Mouse (Mus musculus): Measurements from ENCODE around the gene Dgki. TPM values are rescaled to one million over a fixed set of nuclear protein-coding genes. Genes with fewer than 3 reads are reported as not detected.

Gene Dgki
- polyA plus RNA-seq, 1 experiment from 2014 or later: 4.0 TPM

GRCm38 (mm10) chr6:37258662-37259061, 41.3 kb downstream of the Dgki start:
- Histone ChIP-seq H3K4me3 (replicated peaks) (no peak overlapping the region), H3K9me3 (no peaks in the 10 kb centered on the region), H3K27ac (no peak overlapping the region), H3K4me2 (no peak overlapping the region), H3K36me3 (replicated peaks) (no peaks in the 10 kb centered on the region), H3K9ac (no peak overlapping the region), H3K4me1 (no peaks in the 10 kb centered on the region), H3K27me3 (no peaks in the 10 kb centered on the region)
- no peak for ATAC-seq (ENCODE audit: low FRiP score)
- 93% methylated on average over 7 of the region's 7 CpGs for WGBS

GRCm38 (mm10) chr6:37254144-37254543, 45.8 kb downstream of the Dgki start:
- H3K4me1 ChIP-seq: no peaks in the 10 kb centered on the region
- no peak for ATAC-seq (ENCODE audit: low FRiP score)
- no peak overlapping the region for H3K9ac ChIP-seq
- WGBS: 58% methylated on average over 8 of the region's 8 CpGs
- no peaks in the 10 kb centered on the region for H3K36me3 ChIP-seq (replicated peaks)
- no peaks in the 10 kb centered on the region for H3K9me3 ChIP-seq
- H3K4me3 ChIP-seq (replicated peaks): no peak overlapping the region
- no peak overlapping the region for H3K27ac ChIP-seq
- no peaks in the 10 kb centered on the region for H3K27me3 ChIP-seq
- no peak overlapping the region for H3K4me2 ChIP-seq

- Histone ChIP-seq H3K27ac (no peak overlapping the region), H3K27me3 (no peaks in the 10 kb centered on the region), H3K4me3 (replicated peaks) (no peak overlapping the region), H3K4me2 (no peak overlapping the region), H3K9me3 (no peaks in the 10 kb centered on the region), H3K4me1 (no peaks in the 10 kb centered on the region), H3K9ac (no peak overlapping the region), H3K36me3 (replicated peaks) (no peaks in the 10 kb centered on the region)
- 88% methylated on average over 4 of the region's 4 CpGs for WGBS
- ATAC-seq (ENCODE audit: low FRiP score): no peak
These were observed 47.4 kb downstream of the Dgki start for GRCm38 (mm10) chr6:37252536-37252935.

GRCm38 (mm10) chr6:37250671-37251070, 49.3 kb downstream of the Dgki start:
- ATAC-seq (ENCODE audit: low FRiP score): no peak
- Histone ChIP-seq H3K9me3 (no peaks in the 10 kb centered on the region), H3K27me3 (no peaks in the 10 kb centered on the region), H3K4me1 (0 out of 2 replicates have a peak, but pooled peaks cover 5% of the 10 kb centered on the region), H3K4me2 (no peak overlapping the region), H3K9ac (no peak overlapping the region), H3K27ac (no peak overlapping the region), H3K36me3 (replicated peaks) (no peaks in the 10 kb centered on the region), H3K4me3 (replicated peaks) (no peak overlapping the region)
- 89% methylated on average over 2 of the region's 2 CpGs for WGBS

- no peaks in the 10 kb centered on the region for H3K9me3 ChIP-seq
- no peaks in the 10 kb centered on the region for H3K27me3 ChIP-seq
- no peak overlapping the region for H3K4me3 ChIP-seq (replicated peaks)
- no peak overlapping the region for H3K27ac ChIP-seq
- H3K9ac ChIP-seq: no peak overlapping the region
- peaks cover 19% of the 10 kb centered on the region for H3K4me1 ChIP-seq
- ATAC-seq (ENCODE audit: low FRiP score): no peak
- WGBS: 56% methylated on average over 7 of the region's 7 CpGs
- H3K36me3 ChIP-seq (replicated peaks): no peaks in the 10 kb centered on the region
- no peak overlapping the region for H3K4me2 ChIP-seq
These were observed 54.2 kb downstream of the Dgki start for GRCm38 (mm10) chr6:37245757-37246156.

GRCm38 (mm10) chr6:37244074-37244473, 55.9 kb downstream of the Dgki start:
- Histone ChIP-seq H3K36me3 (replicated peaks) (no peaks in the 10 kb centered on the region), H3K9ac (no peak overlapping the region), H3K4me3 (replicated peaks) (no peak overlapping the region), H3K9me3 (no peaks in the 10 kb centered on the region), H3K27ac (no peak overlapping the region), H3K27me3 (no peaks in the 10 kb centered on the region), H3K4me1 (peaks cover 19% of the 10 kb centered on the region), H3K4me2 (no peak overlapping the region)
- no peak for ATAC-seq (ENCODE audit: low FRiP score)
- WGBS: 92% methylated on average over 11 of the region's 11 CpGs

- no peak overlapping the region for H3K27ac ChIP-seq
- WGBS: 57% methylated on average over 5 of the region's 5 CpGs
- no peak overlapping the region for H3K4me2 ChIP-seq
- no peaks in the 10 kb centered on the region for H3K9me3 ChIP-seq
- H3K9ac ChIP-seq: no peak overlapping the region
- H3K27me3 ChIP-seq: no peaks in the 10 kb centered on the region
- H3K4me1 ChIP-seq: peaks cover 19% of the 10 kb centered on the region
- no peak overlapping the region for H3K4me3 ChIP-seq (replicated peaks)
- no peak for ATAC-seq (ENCODE audit: low FRiP score)
- no peaks in the 10 kb centered on the region for H3K36me3 ChIP-seq (replicated peaks)
These were observed 57.2 kb downstream of the Dgki start for GRCm38 (mm10) chr6:37242769-37243121.

GRCm38 (mm10) chr6:37242100-37242768, 57.8 kb downstream of the Dgki start:
- no peak overlapping the region for H3K4me2 ChIP-seq
- no peak overlapping the region for H3K27ac ChIP-seq
- H3K4me1 ChIP-seq: peaks cover 19% of the 10 kb centered on the region
- no peaks in the 10 kb centered on the region for H3K36me3 ChIP-seq (replicated peaks)
- no peaks in the 10 kb centered on the region for H3K9me3 ChIP-seq
- 66% methylated on average over 6 of the region's 6 CpGs for WGBS
- no peak overlapping the region for H3K9ac ChIP-seq
- no peaks in the 10 kb centered on the region for H3K27me3 ChIP-seq
- H3K4me3 ChIP-seq (replicated peaks): no peak overlapping the region
- no peak for ATAC-seq (ENCODE audit: low FRiP score)

- 87% methylated on average over 4 of the region's 4 CpGs for WGBS
- H3K4me1 ChIP-seq: peaks cover 19% of the 10 kb centered on the region
- no peak overlapping the region for H3K27ac ChIP-seq
- no peak for ATAC-seq (ENCODE audit: low FRiP score)
- no peaks in the 10 kb centered on the region for H3K36me3 ChIP-seq (replicated peaks)
- H3K9ac ChIP-seq: no peak overlapping the region
- H3K27me3 ChIP-seq: no peaks in the 10 kb centered on the region
- no peak overlapping the region for H3K4me3 ChIP-seq (replicated peaks)
- no peak overlapping the region for H3K4me2 ChIP-seq
- H3K9me3 ChIP-seq: no peaks in the 10 kb centered on the region
These were observed 58.5 kb downstream of the Dgki start for GRCm38 (mm10) chr6:37241434-37241833.

GRCm38 (mm10) chr6:37240140-37240539, 59.8 kb downstream of the Dgki start:
- no peaks in the 10 kb centered on the region for H3K27me3 ChIP-seq
- H3K4me2 ChIP-seq: no peak overlapping the region
- H3K4me1 ChIP-seq: peaks cover 14% of the 10 kb centered on the region
- no peak overlapping the region for H3K4me3 ChIP-seq (replicated peaks)
- no peak for ATAC-seq (ENCODE audit: low FRiP score)
- H3K27ac ChIP-seq: no peak overlapping the region
- no peaks in the 10 kb centered on the region for H3K36me3 ChIP-seq (replicated peaks)
- no peak overlapping the region for H3K9ac ChIP-seq
- H3K9me3 ChIP-seq: no peaks in the 10 kb centered on the region
- 83% methylated on average over 7 of the region's 7 CpGs for WGBS

- no peaks in the 10 kb centered on the region for H3K27me3 ChIP-seq
- no peaks in the 10 kb centered on the region for H3K36me3 ChIP-seq (replicated peaks)
- no peak overlapping the region for H3K4me2 ChIP-seq
- ATAC-seq (ENCODE audit: low FRiP score): no peak
- H3K27ac ChIP-seq: no peak overlapping the region
- H3K9me3 ChIP-seq: no peaks in the 10 kb centered on the region
- WGBS: 60% methylated on average over 2 of the region's 2 CpGs
- no peak overlapping the region for H3K4me3 ChIP-seq (replicated peaks)
- no peak overlapping the region for H3K9ac ChIP-seq
- no peaks in the 10 kb centered on the region for H3K4me1 ChIP-seq
These were observed 63.1 kb downstream of the Dgki start for GRCm38 (mm10) chr6:37236893-37237292.

- no peaks in the 10 kb centered on the region for H3K36me3 ChIP-seq (replicated peaks)
- no peak for ATAC-seq (ENCODE audit: low FRiP score)
- no peaks in the 10 kb centered on the region for H3K9me3 ChIP-seq
- no peak overlapping the region for H3K9ac ChIP-seq
- 71% methylated on average over 6 of the region's 6 CpGs for WGBS
- no peak overlapping the region for H3K4me2 ChIP-seq
- no peaks in the 10 kb centered on the region for H3K27me3 ChIP-seq
- H3K27ac ChIP-seq: no peak overlapping the region
- no peak overlapping the region for H3K4me3 ChIP-seq (replicated peaks)
- H3K4me1 ChIP-seq: no peaks in the 10 kb centered on the region
These were observed 68.8 kb downstream of the Dgki start for GRCm38 (mm10) chr6:37231148-37231547.

- ATAC-seq (ENCODE audit: low FRiP score): no peak
These were observed 77.0 kb downstream of the Dgki start for GRCm38 (mm10) chr6:37222947-37223510.

More at GRCm38 (mm10) chr6:37222947-37223510, 77.0 kb downstream of the Dgki start:
- Histone ChIP-seq H3K27ac (no peak overlapping the region), H3K27me3 (no peaks in the 10 kb centered on the region), H3K36me3 (replicated peaks) (no peaks in the 10 kb centered on the region), H3K9ac (no peak overlapping the region), H3K4me1 (peaks cover 11% of the 10 kb centered on the region), H3K4me3 (replicated peaks) (no peak overlapping the region), H3K4me2 (no peak overlapping the region), H3K9me3 (no peaks in the 10 kb centered on the region)
- WGBS: 72% methylated on average over 7 of the region's 7 CpGs
